Mouse (Mus musculus) stomach, postnatal 0 days (tissue): Measurements from ENCODE around the gene Hacl1.

Experiments
- CTCF ChIP-seq: IDR thresholded peaks from 2 replicates; pipeline ENCODE4 v1.5.1; 2016; ENCODE audit warnings: antibody characterized with exemption, low read depth, mild to moderate bottlenecking, moderate library complexity
- EP300 ChIP-seq: optimal IDR thresholded peaks from 2 replicates; pipeline ENCODE3; 2016; ENCODE audit warnings: antibody characterized with exemption

GRCm38 (mm10) chr14:31640890-31641505 lies at the start of gene Hacl1, which contains the start of gene Btd:
- TF ChIP-seq CTCF (peak; percentile 39; the same call in 1 of the 2 replicates), EP300 (no peak)
